20 mouse cellular contexts compared by ENCODE assay signal in the genomic region with DNA sequence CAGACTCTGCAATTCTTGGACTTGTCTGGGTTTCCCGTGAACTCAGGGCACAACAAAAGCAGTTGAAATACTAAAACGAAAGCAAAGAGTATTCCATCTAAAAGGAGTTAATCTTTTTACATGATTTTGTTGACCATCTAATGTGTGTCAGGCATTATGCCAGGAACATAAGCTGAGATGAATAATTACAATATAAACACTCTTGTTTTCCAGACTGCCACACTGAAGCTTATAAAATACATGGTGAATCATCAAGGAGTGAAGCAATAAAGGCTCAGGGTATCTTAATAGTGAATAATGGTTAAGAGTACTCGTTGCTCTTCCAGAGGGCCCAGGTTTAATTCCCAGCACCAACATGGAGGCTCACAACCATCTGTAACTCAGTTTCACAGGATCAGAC. TPM values are rescaled to one million over a fixed set of nuclear protein-coding genes. Genes with fewer than 3 reads are reported as not detected.
DNase-seq lines count a peak whose midpoint lies in the region; ATAC-seq and TF ChIP-seq lines count a peak whose summit lies in the region.
"Had no signal": no experiment of that assay in that cellular context is flagged by ENCODE, and none has a peak within 500 bp of the region (broad histone marks: within the 10 kb centered on the region; RNA-seq: fewer than 3 reads in every experiment).

No protein-coding gene starts in this region.

- H3K4me1 ChIP-seq in intestine, embryonic 15.5 days (replicated peaks), result peaks cover 8% of the 10 kb centered on the region; the same call in 1 of the 2 replicates
- H3K4me1 ChIP-seq in intestine, embryonic 16.5 days (ENCODE audit: control insufficient read depth, insufficient read depth, low read length), result peaks cover 8% of the 10 kb centered on the region
- H3K4me1 ChIP-seq in lung, postnatal 0 days (ENCODE audit: insufficient read depth, low read depth, low read length), result no peaks in the 10 kb centered on the region
- no peaks in the 10 kb centered on the region for H3K4me1 ChIP-seq in heart, embryonic 10.5 days
- H3K4me1 ChIP-seq: forebrain, embryonic 12.5 days; heart, embryonic 13.5 days; hindbrain, embryonic 12.5 days had no signal

- 41% methylated on average over 3 of the region's 3 CpGs for WGBS in intestine, embryonic 15.5 days
- WGBS in intestine, embryonic 16.5 days, result 50% methylated on average over 3 of the region's 3 CpGs
- WGBS in lung, postnatal 0 days, result 46% methylated on average over 3 of the region's 3 CpGs
- 73% methylated on average over 3 of the region's 3 CpGs for WGBS in heart, embryonic 10.5 days

- no peaks in the 10 kb centered on the region for H3K27me3 ChIP-seq in intestine, embryonic 15.5 days (replicated peaks)
- H3K27me3 ChIP-seq in intestine, embryonic 16.5 days (replicated peaks; ENCODE audit: control insufficient read depth, insufficient read depth, low read length), result no peaks in the 10 kb centered on the region
- H3K27me3 ChIP-seq in lung, postnatal 0 days (replicated peaks; ENCODE audit: insufficient read depth, low read length), result no peaks in the 10 kb centered on the region
- no peaks in the 10 kb centered on the region for H3K27me3 ChIP-seq in heart, embryonic 10.5 days (ENCODE audit: insufficient read depth, poor library complexity, severe bottlenecking)
- H3K27me3 ChIP-seq: embryonic facial prominence, embryonic 12.5 days; forebrain, embryonic 12.5 days; heart, embryonic 13.5 days; hindbrain, embryonic 12.5 days had no signal

- TF ChIP-seq CTCF in lung, postnatal 0 days (IDR thresholded peaks at IDR 0.05), result no peak

- no peaks in the 10 kb centered on the region for H3K9me3 ChIP-seq in intestine, embryonic 15.5 days
- peaks cover 3% of the 10 kb centered on the region; the same call in 1 of the 2 replicates for H3K9me3 ChIP-seq in intestine, embryonic 16.5 days (ENCODE audit: control insufficient read depth, low read length)
- H3K9me3 ChIP-seq in lung, postnatal 0 days (ENCODE audit: low read length), result no peaks in the 10 kb centered on the region
- H3K9me3 ChIP-seq in heart, embryonic 10.5 days, result no peaks in the 10 kb centered on the region
- H3K9me3 ChIP-seq: embryonic facial prominence, embryonic 12.5 days; forebrain, embryonic 12.5 days; hindbrain, embryonic 12.5 days had no signal

- no peak overlapping the region for H3K9ac ChIP-seq in intestine, embryonic 15.5 days
- no peak overlapping the region for H3K9ac ChIP-seq in intestine, embryonic 16.5 days (ENCODE audit: low read depth, low read length)
- H3K9ac ChIP-seq in lung, postnatal 0 days (replicated peaks; ENCODE audit: low read depth), result no peak overlapping the region
- H3K9ac ChIP-seq: embryonic facial prominence, embryonic 12.5 days; forebrain, embryonic 12.5 days; heart, embryonic 13.5 days; hindbrain, embryonic 12.5 days had no signal

- no peak for TF ChIP-seq EP300 in lung, postnatal 0 days (IDR thresholded peaks at IDR 0.05)

- H3K27ac ChIP-seq in intestine, embryonic 15.5 days, result peak overlapping the region; percentile 48; the same call in 1 of the 2 replicates
- H3K27ac ChIP-seq in intestine, embryonic 16.5 days (ENCODE audit: low read length), result no peak overlapping the region
- H3K27ac ChIP-seq in lung, postnatal 0 days (ENCODE audit: low read length), result no peak overlapping the region
- H3K27ac ChIP-seq in heart, embryonic 10.5 days, result no peak overlapping the region
- H3K27ac ChIP-seq: embryonic facial prominence, embryonic 12.5 days; forebrain, embryonic 12.5 days; heart, embryonic 13.5 days; hindbrain, embryonic 12.5 days had no signal

- H3K36me3 ChIP-seq in intestine, embryonic 15.5 days, result no peaks in the 10 kb centered on the region
- H3K36me3 ChIP-seq in intestine, embryonic 16.5 days (ENCODE audit: control insufficient read depth, insufficient read depth, low read length), result peaks cover 2% of the 10 kb centered on the region; the same call in 1 of the 2 replicates
- no peaks in the 10 kb centered on the region for H3K36me3 ChIP-seq in lung, postnatal 0 days (ENCODE audit: insufficient read depth, low read length)
- no peaks in the 10 kb centered on the region for H3K36me3 ChIP-seq in heart, embryonic 10.5 days
- H3K36me3 ChIP-seq: embryonic facial prominence, embryonic 12.5 days; forebrain, embryonic 12.5 days; heart, embryonic 13.5 days; hindbrain, embryonic 12.5 days had no signal

- DNase-seq in lung, postnatal 0 days (ENCODE audit: low spot score), result peak; percentile 34
- no peak for DNase-seq in lung, postnatal 25 days (ENCODE audit: low spot score)
- DNase-seq in fibroblast of lung, adult 2 months (ENCODE audit: low read depth), result peak; percentile 10
- no peak for DNase-seq in cerebellum, adult 8-10 months
- DNase-seq in heart, embryonic 10.5 days (ENCODE audit: low spot score), result no peak
- no peak for DNase-seq in cerebellum, adult 18-20 months
- DNase-seq: adrenal gland, postnatal 25 days; cerebellum, adult 2 months; cerebellum, postnatal 14 days; gastrocnemius, postnatal 25 days; heart, postnatal 36 days had no signal

- H3K4me3 ChIP-seq in intestine, embryonic 15.5 days (replicated peaks), result no peak overlapping the region
- H3K4me3 ChIP-seq in intestine, embryonic 16.5 days (ENCODE audit: low read length), result no peak overlapping the region
- H3K4me3 ChIP-seq in lung, postnatal 0 days (ENCODE audit: low read depth, low read length), result no peak overlapping the region
- no peak overlapping the region for H3K4me3 ChIP-seq in heart, embryonic 10.5 days
- H3K4me3 ChIP-seq: embryonic facial prominence, embryonic 12.5 days; forebrain, embryonic 12.5 days; heart, embryonic 13.5 days; hindbrain, embryonic 12.5 days had no signal

- ATAC-seq in intestine, embryonic 15.5 days, result no peak
- ATAC-seq in intestine, embryonic 16.5 days, result no peak
- ATAC-seq in lung, postnatal 0 days, result no peak
- ATAC-seq: forebrain, embryonic 16.5 days; hindbrain, embryonic 16.5 days; inflammation-experienced regulatory T-cells, adult 6 months had no signal

- H3K4me2 ChIP-seq in intestine, embryonic 15.5 days (replicated peaks), result no peak overlapping the region
- H3K4me2 ChIP-seq in intestine, embryonic 16.5 days (ENCODE audit: low read depth, low read length), result no peak overlapping the region
- H3K4me2 ChIP-seq in lung, postnatal 0 days (replicated peaks; ENCODE audit: low read depth, low read length), result no peak overlapping the region
- H3K4me2 ChIP-seq: embryonic facial prominence, embryonic 12.5 days; forebrain, embryonic 12.5 days; heart, embryonic 13.5 days; hindbrain, embryonic 12.5 days had no signal

RNA-seq across cellular contexts. Expression of gene Rhobtb1, which starts 29.8 kb away (rescaled TPM):
- polyA plus RNA-seq in intestine, embryonic 15.5 days (2015; fragmentation: Nextera tagmentation; extraction: Ambion mirVana), result 19.6 and 20.8 TPM in 2 replicates
- 11.3 and 13.5 TPM in 2 replicates for polyA plus RNA-seq in intestine, embryonic 16.5 days (2015; fragmentation: Nextera tagmentation; extraction: Ambion mirVana)
- 12.7 and 15.2 TPM in 2 replicates for polyA plus RNA-seq in lung, postnatal 0 days (2015; fragmentation: Nextera tagmentation; extraction: Ambion mirVana)
- polyA plus RNA-seq in heart, embryonic 10.5 days (2016; fragmentation: Nextera tagmentation; extraction: Ambion mirVana), result 26.6 and 28.4 TPM in 2 replicates
- polyA plus RNA-seq: inflammation-experienced regulatory T-cells, adult 6 months had no signal

RNA-seq across cellular contexts. Expression of gene A930033H14Rik, which starts 31.9 kb away (rescaled TPM):
- polyA plus RNA-seq in intestine, embryonic 15.5 days (2015; fragmentation: Nextera tagmentation; extraction: Ambion mirVana), result 1.8 TPM in 2 replicates
- polyA plus RNA-seq in intestine, embryonic 16.5 days (2015; fragmentation: Nextera tagmentation; extraction: Ambion mirVana), result 0.93 and 1.0 TPM in 2 replicates
- 0.90 and 1.00 TPM in 2 replicates for polyA plus RNA-seq in lung, postnatal 0 days (2015; fragmentation: Nextera tagmentation; extraction: Ambion mirVana)
- 1.7 and 1.9 TPM in 2 replicates for polyA plus RNA-seq in heart, embryonic 10.5 days (2016; fragmentation: Nextera tagmentation; extraction: Ambion mirVana)
- polyA plus RNA-seq: inflammation-experienced regulatory T-cells, adult 6 months had no signal

Comparison
In these comparisons a context has a peak if more than half of its experiments do, and no peak if none do; other contexts are left out.
1. DNase-seq: peak in lung, postnatal 0 days (single experiment) and fibroblast of lung, adult 2 months (single experiment); none in lung, postnatal 25 days (single experiment), cerebellum, adult 8-10 months (single experiment), heart, embryonic 10.5 days (single experiment) and cerebellum, adult 18-20 months (0 of 2).